Mouse (Mus musculus) neutrophil, adult 5-6 weeks (primary cell): Measurements from ENCODE around the gene Vmn2r67. TPM values are rescaled to one million over a fixed set of nuclear protein-coding genes. Genes with fewer than 3 reads are reported as not detected.
"Not testable (repeated sequence)": the region's sequence is repeated elsewhere in the genome, so short reads cannot be mapped to it uniquely, and the experiment has no call there.

Experiments used
- ATAC-seq: fragments of 151-379, 151-347 bp; 2 replicates; pipeline ENCODE4 v1.8.0; 2017; ENCODE audit warnings: mild to moderate bottlenecking, moderate TSS enrichment; ENCODE audit not compliant: insufficient number of reproducible peaks, poor library complexity, low FRiP score, severe bottlenecking; ENCODE audit errors: extremely low read depth
- total RNA-seq: library from RNA; stranded (forward); fragments of 200-1000 nt; gene quantifications from 2 replicates; pipeline ENCODE4 v1.2.3, GENCODE M21; 2017

The Vmn2r67 gene
- under 0.01 TPM in 1 of 2 replicates, not detected in the other for total RNA-seq

DNA sequence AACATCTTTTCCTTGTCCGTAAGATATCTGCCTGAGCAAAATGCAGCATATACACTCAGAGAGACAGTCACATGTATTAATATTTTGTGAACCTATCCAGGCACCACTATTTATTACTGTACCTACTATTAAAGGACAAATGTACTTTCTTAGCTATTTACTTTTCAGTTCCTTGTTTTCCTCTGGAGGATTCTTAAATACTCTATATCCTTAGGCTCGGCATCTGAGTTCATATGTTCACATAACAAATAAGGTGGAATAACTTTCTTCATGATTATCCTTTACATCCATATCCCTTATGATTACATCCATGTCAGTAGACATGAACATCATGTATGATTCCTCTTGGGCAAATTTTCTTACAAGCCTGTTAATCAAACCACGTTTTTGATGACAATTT is at the start of gene Vmn2r67:
Gene Vmn2r67, minus strand, starts transcription at position 101 of the 400 bp plus-strand sequence.
- ATAC-seq = no peak

DNA sequence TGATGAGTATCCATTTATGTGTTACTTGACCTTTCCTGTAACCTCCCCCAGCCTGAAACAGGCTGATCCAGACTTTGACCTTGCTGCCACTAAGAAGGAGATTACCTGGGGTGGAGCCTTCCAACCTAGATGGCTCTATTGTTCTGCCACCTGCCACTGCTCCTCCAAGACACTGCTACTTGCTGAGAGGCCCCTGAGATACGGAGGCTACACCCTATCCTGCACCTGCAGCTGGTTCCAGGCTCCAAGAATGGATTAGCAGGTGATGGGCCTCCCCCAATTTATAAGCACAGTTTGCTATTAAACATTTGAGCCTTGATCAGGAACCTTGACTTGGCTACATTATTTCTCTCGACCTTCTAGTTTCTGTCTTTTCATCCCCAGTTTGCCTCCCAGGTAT is 51.3 kb downstream of the Vmn2r67 start:
- not testable (repeated sequence) for ATAC-seq

Other genes with a start within 250 kb of the Vmn2r67 start
- not detected in 2 replicates for gene Vmn2r65, start 191.9 kb downstream of the Vmn2r67 start, total RNA-seq
- not detected in 2 replicates for gene Vmn2r66, start 143.7 kb downstream of the Vmn2r67 start, total RNA-seq
- gene Vmn2r68, start 81.8 kb upstream of the Vmn2r67 start, total RNA-seq = 0.12 TPM in 1 of 2 replicates, not detected in the other